Mouse (Mus musculus): Measurements from ENCODE around the gene Scnn1a. TPM values are rescaled to one million over a fixed set of nuclear protein-coding genes. Genes with fewer than 3 reads are reported as not detected.

Gene Scnn1a
- polyA plus RNA-seq, 1 experiment from 2014 or later, result 3.2 TPM

- WGBS, result 4% methylated on average over 9 of the region's 9 CpGs
- no peak for DNase-seq (ENCODE audit: low spot score)
- H3K4me2 ChIP-seq (ENCODE audit: low read depth, low read length), result peak overlapping the region; percentile 74
- no peak overlapping the region for H3K27ac ChIP-seq (replicated peaks; ENCODE audit: low read depth, low read length)
- H3K9ac ChIP-seq (ENCODE audit: low read depth, low read length), result peak overlapping the region; percentile 55
- H3K4me1 ChIP-seq (ENCODE audit: control insufficient read depth, insufficient read depth, low read length), result peaks cover 20% of the 10 kb centered on the region
- peaks cover 50% of the 10 kb centered on the region for H3K27me3 ChIP-seq (replicated peaks; ENCODE audit: control insufficient read depth, insufficient read depth, low read length)
- H3K4me3 ChIP-seq (ENCODE audit: low read depth, low read length), result peak overlapping the region; percentile 44
- ATAC-seq (ENCODE audit: low read depth), result no peak
- no peaks in the 10 kb centered on the region for H3K36me3 ChIP-seq (ENCODE audit: control insufficient read depth, insufficient read depth, low read length)
- no peaks in the 10 kb centered on the region for H3K9me3 ChIP-seq (ENCODE audit: control insufficient read depth, low read length)
Observed at GRCm38 (mm10) chr6:125379781-125380180, 59.3 kb downstream of the Scnn1a start.

- peaks cover 50% of the 10 kb centered on the region for H3K27me3 ChIP-seq (replicated peaks; ENCODE audit: control insufficient read depth, insufficient read depth, low read length)
- H3K27ac ChIP-seq (replicated peaks; ENCODE audit: low read depth, low read length), result no peak within 1 kb of the TSS
- no peaks in the 10 kb centered on the region for H3K36me3 ChIP-seq (ENCODE audit: control insufficient read depth, insufficient read depth, low read length)
- DNase-seq (ENCODE audit: low spot score), result no peak
- WGBS, result 12% methylated on average over 37 of the region's 40 CpGs
- H3K4me2 ChIP-seq (ENCODE audit: low read depth, low read length), result peak within 1 kb of the TSS; percentile 74
- H3K9ac ChIP-seq (ENCODE audit: low read depth, low read length), result peak within 1 kb of the TSS; percentile 55
- H3K4me1 ChIP-seq (ENCODE audit: control insufficient read depth, insufficient read depth, low read length), result peaks cover 20% of the 10 kb centered on the region
- H3K4me3 ChIP-seq (ENCODE audit: low read depth, low read length), result peak within 1 kb of the TSS; percentile 44
- H3K9me3 ChIP-seq (ENCODE audit: control insufficient read depth, low read length), result no peaks in the 10 kb centered on the region
- no peak for ATAC-seq (ENCODE audit: low read depth)
Observed at GRCm38 (mm10) chr6:125380372-125381360, 60.2 kb downstream of the Scnn1a start, which contains the start of gene Plekhg6. Gene Plekhg6 (minus strand): TSS chr6:125380793.

- no peak overlapping the region for H3K27ac ChIP-seq (replicated peaks; ENCODE audit: low read depth, low read length)
- H3K4me3 ChIP-seq (ENCODE audit: low read depth, low read length), result no peak overlapping the region
- ATAC-seq (ENCODE audit: low read depth) (no peak), DNase-seq (ENCODE audit: low spot score) (no peak)
- H3K4me1 ChIP-seq (ENCODE audit: control insufficient read depth, insufficient read depth, low read length), result peaks cover 20% of the 10 kb centered on the region
- no peaks in the 10 kb centered on the region for H3K9me3 ChIP-seq (ENCODE audit: control insufficient read depth, low read length)
- H3K4me2 ChIP-seq (ENCODE audit: low read depth, low read length), result no peak overlapping the region
- no peaks in the 10 kb centered on the region for H3K36me3 ChIP-seq (ENCODE audit: control insufficient read depth, insufficient read depth, low read length)
- WGBS, result 69% methylated on average over 2 of the region's 2 CpGs
- peaks cover 50% of the 10 kb centered on the region for H3K27me3 ChIP-seq (replicated peaks; ENCODE audit: control insufficient read depth, insufficient read depth, low read length)
- no peak overlapping the region for H3K9ac ChIP-seq (ENCODE audit: low read depth, low read length)
Observed at GRCm38 (mm10) chr6:125382024-125382423, 61.6 kb downstream of the Scnn1a start.

- H3K4me3 ChIP-seq (ENCODE audit: low read depth, low read length), result no peak overlapping the region
- ATAC-seq (ENCODE audit: low read depth) (no peak), DNase-seq (ENCODE audit: low spot score) (no peak)
- no peak overlapping the region for H3K9ac ChIP-seq (ENCODE audit: low read depth, low read length)
- no peak overlapping the region for H3K4me2 ChIP-seq (ENCODE audit: low read depth, low read length)
- H3K4me1 ChIP-seq (ENCODE audit: control insufficient read depth, insufficient read depth, low read length), result 0 out of 2 replicates have a peak, but pooled peaks cover 3% of the 10 kb centered on the region
- H3K27me3 ChIP-seq (replicated peaks; ENCODE audit: control insufficient read depth, insufficient read depth, low read length), result peaks cover 23% of the 10 kb centered on the region
- H3K9me3 ChIP-seq (ENCODE audit: control insufficient read depth, low read length), result no peaks in the 10 kb centered on the region
- no peaks in the 10 kb centered on the region for H3K36me3 ChIP-seq (ENCODE audit: control insufficient read depth, insufficient read depth, low read length)
- WGBS, result 60% methylated on average over 11 of the region's 11 CpGs
- no peak overlapping the region for H3K27ac ChIP-seq (replicated peaks; ENCODE audit: low read depth, low read length)
Observed at GRCm38 (mm10) chr6:125385066-125385974, 64.9 kb downstream of the Scnn1a start.

GRCm38 (mm10) chr6:125386080-125386479 is 65.6 kb downstream of the Scnn1a start:
- WGBS, result 53% methylated on average over 6 of the region's 6 CpGs
- no peaks in the 10 kb centered on the region for H3K36me3 ChIP-seq (ENCODE audit: control insufficient read depth, insufficient read depth, low read length)
- no peak for ATAC-seq (ENCODE audit: low read depth)
- H3K4me3 ChIP-seq (ENCODE audit: low read depth, low read length), result no peak overlapping the region
- no peak overlapping the region for H3K27ac ChIP-seq (replicated peaks; ENCODE audit: low read depth, low read length)
- H3K9ac ChIP-seq (ENCODE audit: low read depth, low read length), result no peak overlapping the region
- no peak for DNase-seq (ENCODE audit: low spot score)
- no peak overlapping the region for H3K4me2 ChIP-seq (ENCODE audit: low read depth, low read length)
- no peaks in the 10 kb centered on the region for H3K9me3 ChIP-seq (ENCODE audit: control insufficient read depth, low read length)
- no peaks in the 10 kb centered on the region for H3K4me1 ChIP-seq (ENCODE audit: control insufficient read depth, insufficient read depth, low read length)
- peaks cover 16% of the 10 kb centered on the region for H3K27me3 ChIP-seq (replicated peaks; ENCODE audit: control insufficient read depth, insufficient read depth, low read length)

- Histone ChIP-seq H3K9me3 (ENCODE audit: control insufficient read depth, low read length) (no peaks in the 10 kb centered on the region), H3K9ac (ENCODE audit: low read depth, low read length) (no peak overlapping the region), H3K27ac (replicated peaks; ENCODE audit: low read depth, low read length) (no peak overlapping the region), H3K4me1 (ENCODE audit: control insufficient read depth, insufficient read depth, low read length) (no peaks in the 10 kb centered on the region), H3K4me2 (ENCODE audit: low read depth, low read length) (no peak overlapping the region), H3K36me3 (ENCODE audit: control insufficient read depth, insufficient read depth, low read length) (no peaks in the 10 kb centered on the region), H3K27me3 (replicated peaks; ENCODE audit: control insufficient read depth, insufficient read depth, low read length) (no peaks in the 10 kb centered on the region), H3K4me3 (ENCODE audit: low read depth, low read length) (no peak overlapping the region)
- 88% methylated on average over 5 of the region's 5 CpGs for WGBS
- DNase-seq (ENCODE audit: low spot score) (no peak), ATAC-seq (ENCODE audit: low read depth) (no peak)
Observed at GRCm38 (mm10) chr6:125389853-125390252, 69.4 kb downstream of the Scnn1a start.

Other genes starting within 250 kb of the Scnn1a start
- 70.1 and 73.5 TPM in 2 replicates for gene Chd4, start 224.7 kb upstream of the Scnn1a start, polyA plus RNA-seq (2014; fragmentation: Nextera tagmentation; extraction: Ambion mirVana)
- gene Nop2, start 188.8 kb upstream of the Scnn1a start, polyA plus RNA-seq (2014; fragmentation: Nextera tagmentation; extraction: Ambion mirVana), result 56.4 and 60.4 TPM in 2 replicates
- 37.9 and 43.7 TPM in 2 replicates for gene Iffo1, start 175.4 kb upstream of the Scnn1a start, polyA plus RNA-seq (2014; fragmentation: Nextera tagmentation; extraction: Ambion mirVana)
- 1,831 and 1,850 TPM in 2 replicates for gene Gapdh, start 154.2 kb upstream of the Scnn1a start, polyA plus RNA-seq (2014; fragmentation: Nextera tagmentation; extraction: Ambion mirVana)
- gene Ncapd2, start 129.0 kb upstream of the Scnn1a start, polyA plus RNA-seq (2014; fragmentation: Nextera tagmentation; extraction: Ambion mirVana), result 76.7 and 90.8 TPM in 2 replicates
- 198 and 205 TPM in 2 replicates for gene Mrpl51, start 128.9 kb upstream of the Scnn1a start, polyA plus RNA-seq (2014; fragmentation: Nextera tagmentation; extraction: Ambion mirVana)
- 2.4 and 2.7 TPM in 2 replicates for gene Vamp1, start 105.1 kb upstream of the Scnn1a start, polyA plus RNA-seq (2014; fragmentation: Nextera tagmentation; extraction: Ambion mirVana)
- gene Tapbpl, start 88.8 kb upstream of the Scnn1a start, polyA plus RNA-seq (2014; fragmentation: Nextera tagmentation; extraction: Ambion mirVana), result 3.4 and 3.6 TPM in 2 replicates
- 1.1 and 2.9 TPM in 2 replicates for gene Cd27, start 83.6 kb upstream of the Scnn1a start, polyA plus RNA-seq (2014; fragmentation: Nextera tagmentation; extraction: Ambion mirVana)
- gene Tuba3a, start 34.6 kb upstream of the Scnn1a start, polyA plus RNA-seq (2014; fragmentation: Nextera tagmentation; extraction: Ambion mirVana), result 0.22 and 0.45 TPM in 2 replicates
- 46.4 and 49.0 TPM in 2 replicates for gene Ltbr, start 6.8 kb upstream of the Scnn1a start, polyA plus RNA-seq (2014; fragmentation: Nextera tagmentation; extraction: Ambion mirVana)
- 81.8 and 82.6 TPM in 2 replicates for gene Tnfrsf1a, start 28.7 kb downstream of the Scnn1a start, polyA plus RNA-seq (2014; fragmentation: Nextera tagmentation; extraction: Ambion mirVana)
- gene Plekhg6, start 60.1 kb downstream of the Scnn1a start, polyA plus RNA-seq (2014; fragmentation: Nextera tagmentation; extraction: Ambion mirVana), result 1.0 and 1.4 TPM in 2 replicates
- 241 and 245 TPM in 2 replicates for gene Cd9, start 174.1 kb downstream of the Scnn1a start, polyA plus RNA-seq (2014; fragmentation: Nextera tagmentation; extraction: Ambion mirVana)
- 13.4 and 16.0 TPM in 2 replicates for gene Vwf, start 226.1 kb downstream of the Scnn1a start, polyA plus RNA-seq (2014; fragmentation: Nextera tagmentation; extraction: Ambion mirVana)